Comparison of ENCODE assay signal across 16 mouse cellular contexts in genomic region chr8:44576993-44577392, GRCm38 (mm10).
"Had no signal": no experiment of that assay in that cellular context is flagged by ENCODE, and none has a peak within 500 bp of the region (broad histone marks: within the 10 kb centered on the region; RNA-seq: fewer than 3 reads in every experiment).

No protein-coding gene starts in this region.

- H3K9me3 ChIP-seq: limb, embryonic 10.5 days; liver, embryonic 15.5 days; midbrain, embryonic 10.5 days; midbrain, embryonic 15.5 days; stomach, embryonic 15.5 days had no signal

- H3K4me1 ChIP-seq: limb, embryonic 10.5 days; liver, embryonic 15.5 days; midbrain, embryonic 15.5 days; stomach, embryonic 15.5 days had no signal

- H3K9ac ChIP-seq: liver, embryonic 15.5 days; midbrain, embryonic 15.5 days; stomach, embryonic 15.5 days had no signal

- H3K36me3 ChIP-seq: limb, embryonic 10.5 days; liver, embryonic 15.5 days; midbrain, embryonic 10.5 days; midbrain, embryonic 15.5 days; stomach, embryonic 15.5 days had no signal

- DNase-seq: kidney, adult 11 months; kidney, postnatal 10 days; kidney, postnatal 4 days; lung, adult 2 months; lung, postnatal 36 days; right cerebral cortex, postnatal 14 days; thymus, adult 2 months; thymus, postnatal 25 days had no signal

- H3K27ac ChIP-seq: left cerebral cortex, adult 2 months; limb, embryonic 10.5 days; liver, embryonic 15.5 days; midbrain, embryonic 10.5 days; midbrain, embryonic 15.5 days; stomach, embryonic 15.5 days had no signal

- H3K4me2 ChIP-seq: liver, embryonic 11.5 days; liver, embryonic 15.5 days; midbrain, embryonic 15.5 days; stomach, embryonic 15.5 days had no signal

- H3K4me3 ChIP-seq: left cerebral cortex, adult 2 months; limb, embryonic 10.5 days; liver, embryonic 15.5 days; midbrain, embryonic 10.5 days; midbrain, embryonic 15.5 days; stomach, embryonic 15.5 days had no signal

- ATAC-seq: lung, postnatal 0 days had no signal

- H3K27me3 ChIP-seq: liver, embryonic 15.5 days; midbrain, embryonic 15.5 days; stomach, embryonic 15.5 days had no signal
